Mouse (Mus musculus) embryonic facial prominence, embryonic 13.5 days (tissue): Measurements from ENCODE around the gene Olfr1135. TPM values are rescaled to one million over a fixed set of nuclear protein-coding genes. Genes with fewer than 3 reads are reported as not detected.

ENCODE experiments used
- ATAC-seq: fragments of 200-750 bp; cut with Nextera tagmentation; 2 replicates; pipeline ENCODE4 v1.8.0; 2017; ENCODE audit warnings: low read depth; ENCODE audit not compliant: insufficient number of reproducible peaks, insufficient read depth, low FRiP score, low TSS enrichment
- H3K27ac ChIP-seq: fragments of 300-500 bp; sonication (generic); 2 replicates; pipeline ENCODE4 v1.5.1; 2015; ENCODE audit warnings: moderate library complexity, mild to moderate bottlenecking, inconsistent platforms
- H3K27me3 ChIP-seq: fragments of 300-500 bp; sonication (generic); 2 replicates; pipeline ENCODE4 v1.6.1; 2015; ENCODE audit warnings: mild to moderate bottlenecking, inconsistent platforms
- H3K36me3 ChIP-seq: fragments of 300-500 bp; sonication (generic); 2 replicates; pipeline ENCODE4 v1.6.1; 2015; ENCODE audit warnings: mild to moderate bottlenecking, inconsistent platforms
- H3K4me1 ChIP-seq: fragments of 300-500 bp; sonication (generic); 2 replicates; pipeline ENCODE4 v1.6.1; 2015; ENCODE audit warnings: inconsistent platforms
- H3K4me2 ChIP-seq: fragments of 300-500 bp; sonication (generic); 2 replicates; pipeline ENCODE4 v1.6.1; 2015; ENCODE audit warnings: moderate library complexity, mild to moderate bottlenecking, inconsistent platforms
- H3K4me3 ChIP-seq: fragments of 300-500 bp; sonication (generic); 2 replicates; pipeline ENCODE4 v1.5.1; 2015; ENCODE audit warnings: mild to moderate bottlenecking, inconsistent platforms
- H3K9ac ChIP-seq: fragments of 300-500 bp; sonication (generic); 2 replicates; pipeline ENCODE4 v1.6.1; 2015; ENCODE audit warnings: mild to moderate bottlenecking, inconsistent platforms
- H3K9me3 ChIP-seq: fragments of 300-500 bp; sonication (generic); 2 replicates; pipeline ENCODE4 v1.6.1; 2016; ENCODE audit warnings: inconsistent platforms
- WGBS: fragments of 180-500 bp; shearing (Covaris S2); methylation state at CpG from one replicate; pipeline ENCODE4 v1.1.7; 2015; ENCODE audit warnings: mixed read lengths; 5-methylcytosine and 5-hydroxymethylcytosine counted together
- polyA plus RNA-seq: library from polyadenylated mRNA; unstranded; fragments of >200 nt; fragmentation: Nextera tagmentation; extraction: Ambion mirVana; gene quantifications from 2 replicates; pipeline ENCODE4 v1.2.1, GENCODE M21; 2015

The Olfr1135 gene
- not detected in 2 replicates for polyA plus RNA-seq

DNA sequence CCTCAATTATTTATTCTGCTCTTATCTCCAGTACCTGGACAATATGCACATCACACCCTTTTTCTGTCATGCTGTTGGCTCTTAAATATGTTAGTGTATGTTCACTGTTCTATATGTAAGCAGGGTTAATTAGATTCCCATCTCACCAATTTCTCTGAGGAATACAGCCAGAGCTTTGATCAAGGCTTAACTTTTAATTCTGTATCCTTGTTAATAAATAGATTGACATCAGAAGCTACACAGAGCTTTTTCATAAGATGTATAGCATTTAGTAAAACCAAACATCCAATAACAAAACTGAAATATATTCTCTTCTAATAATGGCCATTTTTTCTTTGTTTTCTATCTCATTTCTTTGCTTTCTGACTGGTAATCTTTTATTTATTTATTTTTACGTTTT lies at the start of gene Olfr1135:
Olfr1135 (minus strand) TSS at position 101 of the 400 bp plus-strand sequence.
- Histone ChIP-seq H3K9me3 (no peaks in the 10 kb centered on the region), H3K27me3 (no peaks in the 10 kb centered on the region), H3K4me3 (no peak within 1 kb of the TSS), H3K9ac (no peak within 1 kb of the TSS), H3K36me3 (no peaks in the 10 kb centered on the region), H3K4me1 (no peaks in the 10 kb centered on the region), H3K27ac (no peak within 1 kb of the TSS), H3K4me2 (no peak within 1 kb of the TSS)
- no peak for ATAC-seq
- WGBS, result 24% methylated on average over 1 of the region's 1 CpGs

DNA sequence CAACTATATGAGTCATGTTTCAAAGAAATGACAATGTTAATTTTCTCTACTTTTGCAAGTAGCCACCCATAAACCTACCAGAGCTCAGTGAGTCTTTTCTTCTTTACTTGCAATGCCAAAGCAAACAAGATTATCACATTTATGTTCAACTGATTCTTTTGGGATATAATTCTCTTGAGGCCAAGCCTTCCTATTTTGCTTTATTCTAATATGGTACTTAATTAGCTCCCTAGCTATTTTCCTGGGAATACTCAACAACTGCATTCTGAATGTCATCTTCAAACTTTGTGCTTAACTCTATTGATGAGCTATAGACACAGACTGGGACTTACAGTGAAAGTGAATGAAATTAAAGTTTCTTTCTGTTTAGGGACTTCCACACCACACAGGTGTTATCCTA lies 39.6 kb upstream of the Olfr1135 start, which contains the start of gene Olfr1137:
Olfr1137 (minus strand) TSS at position 101 of the 400 bp plus-strand sequence.
- H3K27ac ChIP-seq, result no peak within 1 kb of the TSS
- H3K4me2 ChIP-seq, result no peak within 1 kb of the TSS
- no peaks in the 10 kb centered on the region for H3K9me3 ChIP-seq
- H3K4me3 ChIP-seq, result no peak within 1 kb of the TSS
- no peak for ATAC-seq
- H3K27me3 ChIP-seq, result no peaks in the 10 kb centered on the region
- no peak within 1 kb of the TSS for H3K9ac ChIP-seq
- no peaks in the 10 kb centered on the region for H3K4me1 ChIP-seq
- H3K36me3 ChIP-seq, result no peaks in the 10 kb centered on the region

GRCm38 (mm10) chr2:87693847-87694246 lies 20.4 kb upstream of the Olfr1135 start, which contains the start of gene Olfr1136:
Gene Olfr1136, minus strand, starts transcription at chr2:87693947.
- no peak within 1 kb of the TSS for H3K9ac ChIP-seq
- H3K4me3 ChIP-seq, result no peak within 1 kb of the TSS
- no peak for ATAC-seq
- H3K36me3 ChIP-seq, result no peaks in the 10 kb centered on the region
- H3K4me1 ChIP-seq, result no peaks in the 10 kb centered on the region
- H3K27me3 ChIP-seq, result no peaks in the 10 kb centered on the region
- no peaks in the 10 kb centered on the region for H3K9me3 ChIP-seq
- no peak within 1 kb of the TSS for H3K27ac ChIP-seq
- no peak within 1 kb of the TSS for H3K4me2 ChIP-seq

GRCm38 (mm10) chr2:87658360-87658759 lies 15.1 kb downstream of the Olfr1135 start, which contains the start of gene Olfr1134:
Gene Olfr1134, minus strand, starts transcription at chr2:87658460.
- no peak within 1 kb of the TSS for H3K4me2 ChIP-seq
- no peaks in the 10 kb centered on the region for H3K9me3 ChIP-seq
- WGBS, result 79% methylated on average over 2 of the region's 2 CpGs
- no peaks in the 10 kb centered on the region for H3K27me3 ChIP-seq
- H3K9ac ChIP-seq, result no peak within 1 kb of the TSS
- H3K36me3 ChIP-seq, result no peaks in the 10 kb centered on the region
- H3K4me1 ChIP-seq, result no peaks in the 10 kb centered on the region
- ATAC-seq, result no peak
- H3K27ac ChIP-seq, result no peak within 1 kb of the TSS
- H3K4me3 ChIP-seq, result no peak within 1 kb of the TSS

GRCm38 (mm10) chr2:87647274-87647673 lies 26.2 kb downstream of the Olfr1135 start, which contains the start of gene Olfr1133:
Gene Olfr1133, minus strand, starts transcription at chr2:87647374.
- no peak within 1 kb of the TSS for H3K9ac ChIP-seq
- ATAC-seq, result no peak
- no peak within 1 kb of the TSS for H3K4me2 ChIP-seq
- no peaks in the 10 kb centered on the region for H3K27me3 ChIP-seq
- H3K36me3 ChIP-seq, result no peaks in the 10 kb centered on the region
- H3K4me3 ChIP-seq, result no peak within 1 kb of the TSS
- no peak within 1 kb of the TSS for H3K27ac ChIP-seq
- no peaks in the 10 kb centered on the region for H3K9me3 ChIP-seq
- H3K4me1 ChIP-seq, result no peaks in the 10 kb centered on the region

- H3K36me3 ChIP-seq, result no peaks in the 10 kb centered on the region
- no peak overlapping the region for H3K9ac ChIP-seq
- no peaks in the 10 kb centered on the region for H3K27me3 ChIP-seq
- no peak overlapping the region for H3K4me2 ChIP-seq
- no peak for ATAC-seq
- H3K4me1 ChIP-seq, result no peaks in the 10 kb centered on the region
- no peak overlapping the region for H3K27ac ChIP-seq
- no peaks in the 10 kb centered on the region for H3K9me3 ChIP-seq
- H3K4me3 ChIP-seq, result no peak overlapping the region
Measured at GRCm38 (mm10) chr2:87642441-87642840, 31.0 kb downstream of the Olfr1135 start.

DNA sequence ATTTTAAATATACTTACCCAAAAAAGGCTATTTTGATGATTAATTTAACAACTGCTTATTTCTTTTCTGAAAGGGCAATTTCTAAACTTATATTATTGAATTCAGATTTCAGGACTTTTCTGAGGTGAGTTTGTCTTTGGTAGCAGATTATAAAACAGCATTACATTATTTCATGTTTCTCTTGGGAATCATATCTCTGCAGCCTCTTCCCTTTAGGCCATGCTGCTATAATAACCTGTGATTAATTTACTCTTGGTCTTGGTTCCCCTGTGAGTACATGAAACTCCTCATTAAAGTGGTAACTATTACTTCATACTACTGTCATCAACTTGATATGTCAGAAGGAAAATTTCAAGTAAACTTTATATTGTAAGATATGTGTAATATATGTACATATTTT lies 36.0 kb downstream of the Olfr1135 start, which contains the start of gene Olfr1132:
Olfr1132 (minus strand) TSS at position 101 of the 400 bp plus-strand sequence.
- no peak for ATAC-seq
- no peak within 1 kb of the TSS for H3K4me2 ChIP-seq
- H3K36me3 ChIP-seq, result no peaks in the 10 kb centered on the region
- no peaks in the 10 kb centered on the region for H3K27me3 ChIP-seq
- no peaks in the 10 kb centered on the region for H3K4me1 ChIP-seq
- H3K4me3 ChIP-seq, result no peak within 1 kb of the TSS
- no peak within 1 kb of the TSS for H3K9ac ChIP-seq
- H3K27ac ChIP-seq, result no peak within 1 kb of the TSS
- no peaks in the 10 kb centered on the region for H3K9me3 ChIP-seq

- Histone ChIP-seq H3K9me3 (no peaks in the 10 kb centered on the region), H3K4me3 (no peak within 1 kb of the TSS), H3K4me2 (no peak within 1 kb of the TSS), H3K27ac (no peak within 1 kb of the TSS), H3K9ac (no peak within 1 kb of the TSS), H3K27me3 (no peaks in the 10 kb centered on the region), H3K36me3 (no peaks in the 10 kb centered on the region), H3K4me1 (no peaks in the 10 kb centered on the region)
- WGBS, result 70% methylated on average over 3 of the region's 3 CpGs
- ATAC-seq, result no peak
Measured at GRCm38 (mm10) chr2:87626804-87627203, 46.7 kb downstream of the Olfr1135 start, which contains the start of gene Olfr1131. Gene Olfr1131, plus strand, starts transcription at chr2:87627104.

Other genes starting within 250 kb of the Olfr1135 start
- gene Olfr1124, start 243.4 kb downstream of the Olfr1135 start, polyA plus RNA-seq, result 0.14 TPM in 1 of 2 replicates, not detected in the other
- gene Olfr1126, start 219.7 kb downstream of the Olfr1135 start, polyA plus RNA-seq, result not detected in 2 replicates
- not detected in 2 replicates for gene Pramel7, start 176.6 kb downstream of the Olfr1135 start, polyA plus RNA-seq
- gene Pramel6, start 167.1 kb downstream of the Olfr1135 start, polyA plus RNA-seq, result not detected in 2 replicates
- not detected in 2 replicates for gene Olfr153, start 141.9 kb downstream of the Olfr1135 start, polyA plus RNA-seq
- not detected in 2 replicates for gene Olfr1128, start 128.1 kb downstream of the Olfr1135 start, polyA plus RNA-seq
- gene Olfr1129, start 99.8 kb downstream of the Olfr1135 start, polyA plus RNA-seq, result not detected in 2 replicates
- not detected in 2 replicates for gene Olfr1130, start 67.5 kb downstream of the Olfr1135 start, polyA plus RNA-seq
- not detected in 2 replicates for gene Olfr1131, start 46.6 kb downstream of the Olfr1135 start, polyA plus RNA-seq
- gene Olfr1132, start 36.1 kb downstream of the Olfr1135 start, polyA plus RNA-seq, result not detected in 2 replicates
- not detected in 2 replicates for gene Olfr1133, start 26.3 kb downstream of the Olfr1135 start, polyA plus RNA-seq
- gene Olfr1134, start 15.2 kb downstream of the Olfr1135 start, polyA plus RNA-seq, result not detected in 2 replicates
- not detected in 2 replicates for gene Olfr1136, start 20.3 kb upstream of the Olfr1135 start, polyA plus RNA-seq
- gene Olfr1137, start 39.5 kb upstream of the Olfr1135 start, polyA plus RNA-seq, result 0.29 TPM in 1 of 2 replicates, not detected in the other
- not detected in 2 replicates for gene Olfr1138, start 66.3 kb upstream of the Olfr1135 start, polyA plus RNA-seq
- not detected in 2 replicates for gene Olfr1140, start 70.1 kb upstream of the Olfr1135 start, polyA plus RNA-seq
- not detected in 2 replicates for gene Olfr1141, start 80.3 kb upstream of the Olfr1135 start, polyA plus RNA-seq
- gene Olfr152, start 105.8 kb upstream of the Olfr1135 start, polyA plus RNA-seq, result not detected in 2 replicates
- not detected in 2 replicates for gene Olfr1143, start 126.9 kb upstream of the Olfr1135 start, polyA plus RNA-seq
- gene Olfr1145, start 136.2 kb upstream of the Olfr1135 start, polyA plus RNA-seq, result not detected in 2 replicates
- not detected in 2 replicates for gene Olfr1148, start 156.9 kb upstream of the Olfr1135 start, polyA plus RNA-seq
- gene Olfr1150-ps1, start 170.3 kb upstream of the Olfr1135 start, polyA plus RNA-seq, result not detected in 2 replicates
- not detected in 2 replicates for gene Olfr1151, start 182.2 kb upstream of the Olfr1135 start, polyA plus RNA-seq
- gene Olfr1152, start 192.8 kb upstream of the Olfr1135 start, polyA plus RNA-seq, result not detected in 2 replicates
- not detected in 2 replicates for gene Olfr1153, start 221.3 kb upstream of the Olfr1135 start, polyA plus RNA-seq
- not detected in 2 replicates for gene Olfr1154, start 231.5 kb upstream of the Olfr1135 start, polyA plus RNA-seq